10 mouse cellular contexts compared by ENCODE assay signal in the genomic region with DNA sequence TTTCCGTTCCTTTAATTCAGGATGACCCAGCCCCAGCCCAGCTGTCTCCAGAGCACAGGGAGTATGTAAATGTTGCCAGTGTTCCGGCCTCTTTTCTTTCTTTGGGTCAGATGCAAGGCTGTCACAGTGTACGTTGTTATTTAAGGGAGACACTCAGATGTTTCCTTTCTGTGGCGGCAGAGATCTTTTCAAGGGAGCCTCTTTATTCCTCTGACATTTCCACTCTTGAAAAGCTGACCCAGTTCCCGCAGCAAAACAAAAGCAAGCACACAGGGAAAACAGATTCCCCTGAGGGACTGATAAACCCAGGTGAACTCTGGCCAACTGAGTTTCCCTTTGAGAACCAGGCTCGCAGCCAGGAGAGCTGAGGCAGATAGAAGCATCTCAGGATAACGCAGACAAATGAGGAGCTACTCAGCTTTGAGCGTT.
DNase-seq lines count a peak whose midpoint lies in the region; ATAC-seq lines count a peak whose summit lies in the region.
"Had no signal": no experiment of that assay in that cellular context is flagged by ENCODE, and none has a peak within 500 bp of the region (broad histone marks: within the 10 kb centered on the region; RNA-seq: fewer than 3 reads in every experiment).

No protein-coding gene starts in this region.

- peak overlapping the region; percentile 8; the same call in 1 of the 2 replicates for H3K4me2 ChIP-seq in forebrain, embryonic 15.5 days (replicated peaks)
- no peak overlapping the region for H3K4me2 ChIP-seq in forebrain, embryonic 11.5 days (ENCODE audit: low read depth, low read length, severe bottlenecking)
- H3K4me2 ChIP-seq: limb, embryonic 13.5 days had no signal

- no peaks in the 10 kb centered on the region for H3K36me3 ChIP-seq in forebrain, embryonic 15.5 days
- H3K36me3 ChIP-seq in forebrain, embryonic 11.5 days (ENCODE audit: control insufficient read depth, insufficient read depth, low read length): no peaks in the 10 kb centered on the region
- H3K36me3 ChIP-seq: limb, embryonic 13.5 days had no signal

- no peaks in the 10 kb centered on the region for H3K9me3 ChIP-seq in forebrain, embryonic 15.5 days
- no peaks in the 10 kb centered on the region for H3K9me3 ChIP-seq in forebrain, embryonic 11.5 days (ENCODE audit: control insufficient read depth, low read length)
- H3K9me3 ChIP-seq: limb, embryonic 13.5 days had no signal

- no peak for ATAC-seq in forebrain, embryonic 15.5 days (replicated peaks)
- no peak for ATAC-seq in forebrain, embryonic 11.5 days (replicated peaks; ENCODE audit: low FRiP score)

- H3K4me3 ChIP-seq in forebrain, embryonic 15.5 days: no peak overlapping the region
- H3K4me3 ChIP-seq in forebrain, embryonic 11.5 days (ENCODE audit: low read depth, low read length): no peak overlapping the region
- H3K4me3 ChIP-seq: limb, embryonic 13.5 days had no signal

- WGBS in forebrain, embryonic 15.5 days: 6% methylated on average over 8 of the region's 8 CpGs
- WGBS in forebrain, embryonic 11.5 days: 9% methylated on average over 8 of the region's 8 CpGs

- no peak overlapping the region for H3K9ac ChIP-seq in forebrain, embryonic 15.5 days (replicated peaks)
- no peak overlapping the region for H3K9ac ChIP-seq in forebrain, embryonic 11.5 days (ENCODE audit: low read length)
- H3K9ac ChIP-seq: limb, embryonic 13.5 days had no signal

- no peak overlapping the region; the same call in 1 of the 2 replicates for H3K27ac ChIP-seq in forebrain, embryonic 15.5 days (replicated peaks)
- H3K27ac ChIP-seq in forebrain, embryonic 11.5 days (ENCODE audit: low read depth, low read length): no peak overlapping the region
- H3K27ac ChIP-seq: limb, embryonic 13.5 days had no signal

- peaks cover 11% of the 10 kb centered on the region for H3K4me1 ChIP-seq in forebrain, embryonic 15.5 days
- H3K4me1 ChIP-seq in forebrain, embryonic 11.5 days (replicated peaks; ENCODE audit: control insufficient read depth, insufficient read depth, low read length): no peaks in the 10 kb centered on the region

- DNase-seq in forebrain, embryonic 11.5 days (ENCODE audit: low spot score): no peak
- peak; percentile 85 for DNase-seq in ZHBTc4 (ENCODE audit: low read depth, low spot score)
- DNase-seq in frontal cortex, postnatal 36 days (ENCODE audit: low spot score in 2 of 2): peak; percentile 2 to 6
- DNase-seq in kidney, adult 8-10 months: peak; percentile 15 to 17
- DNase-seq in retina, postnatal 1 day: peak; percentile 77
- no peak for DNase-seq in spleen, postnatal 36 days (ENCODE audit: low spot score in 2 of 2)
- no peak for DNase-seq in spleen, adult 18-20 months

- H3K27me3 ChIP-seq in forebrain, embryonic 15.5 days: no peaks in the 10 kb centered on the region
- peaks cover under 1% of the 10 kb centered on the region; the same call in 1 of the 2 replicates for H3K27me3 ChIP-seq in forebrain, embryonic 11.5 days (ENCODE audit: control insufficient read depth, insufficient read depth, low read length)
- H3K27me3 ChIP-seq: CH12.LX had no signal

Comparison
In these comparisons a context has a peak if more than half of its experiments do, and no peak if none do; other contexts are left out.
1. DNase-seq: peak in ZHBTc4 (single experiment), frontal cortex, postnatal 36 days (2 of 2), kidney, adult 8-10 months (2 of 2) and retina, postnatal 1 day (single experiment); none in forebrain, embryonic 11.5 days (single experiment), spleen, postnatal 36 days (0 of 2) and spleen, adult 18-20 months (0 of 2).